Mouse (Mus musculus): ENCODE measurements at regions not wholly inside any gene's neighbourhood (a gene's known extent, or its start where the extent isn't known, plus 50 kb on each side); places are given as distances from the start of the nearest gene placed in this dataset.

- DNase-seq, result no peak
These were observed 450.3 kb upstream of the Adamts9 start for GRCm38 (mm10) chr6:93393551-93393950.

DNA sequence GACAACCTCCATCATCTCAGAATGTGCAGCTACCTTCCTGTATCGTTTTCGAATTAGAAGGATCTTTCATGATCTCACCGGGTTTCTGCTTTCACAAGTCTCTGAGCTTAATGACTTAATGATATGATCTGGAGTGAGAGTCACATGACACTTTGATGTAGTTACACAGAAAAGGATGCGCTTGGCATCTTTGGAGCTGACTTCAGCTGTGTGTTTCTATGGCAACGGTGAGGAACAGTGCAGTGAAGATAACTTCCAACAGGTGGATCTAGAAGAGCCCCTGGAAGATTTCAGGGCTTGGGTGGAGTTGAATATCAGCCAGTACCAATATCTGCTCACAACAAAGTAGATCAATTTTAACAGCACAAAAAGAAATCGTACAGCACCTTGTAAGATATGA, 449.1 kb upstream of the Adamts9 start:
- no peak for DNase-seq

DNA sequence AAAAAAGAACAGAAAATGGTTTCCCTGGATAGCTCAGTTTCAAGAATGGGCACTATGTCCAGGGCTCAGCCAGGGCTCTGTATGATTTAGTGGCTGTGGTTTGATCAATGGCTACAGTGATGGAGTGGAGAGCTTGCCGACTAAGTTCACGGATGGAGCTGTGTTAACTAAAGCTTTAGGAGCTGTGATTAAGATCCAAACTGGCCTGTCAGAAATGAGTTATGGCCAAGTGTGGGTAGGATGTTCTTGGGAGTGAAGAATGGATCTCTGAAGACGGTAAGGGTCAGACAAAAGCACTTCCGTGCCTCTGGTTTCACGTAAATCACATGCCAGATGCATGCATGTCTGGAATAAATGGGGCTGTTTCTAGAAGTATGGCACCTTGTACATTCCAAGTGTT, 447.9 kb upstream of the Adamts9 start:
- DNase-seq, result no peak

DNA sequence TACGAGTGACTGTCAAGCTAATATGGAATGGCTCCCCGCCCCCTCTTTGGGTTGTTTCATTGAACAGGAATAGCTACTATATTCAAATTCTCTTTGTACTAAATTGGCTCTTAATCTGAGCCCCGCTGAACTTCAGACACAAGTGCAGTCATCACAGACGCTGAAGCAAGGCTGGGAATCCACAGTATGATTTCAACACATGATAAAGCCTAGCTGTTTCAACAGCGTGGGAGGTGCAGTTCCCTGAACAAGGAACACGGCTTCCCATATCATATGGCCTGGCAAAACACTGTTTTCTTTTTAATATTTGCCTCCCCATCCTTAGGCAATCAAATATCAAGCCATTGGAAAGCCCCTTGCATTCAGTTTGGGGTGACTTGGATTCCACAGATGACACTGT, 428.0 kb upstream of the Adamts9 start:
- no peak for DNase-seq

GRCm38 (mm10) chr6:93363846-93364245, 420.6 kb upstream of the Adamts9 start:
- no peak for DNase-seq

- no peak for DNase-seq
These were observed 410.2 kb upstream of the Adamts9 start for GRCm38 (mm10) chr6:93353353-93354125.

DNA sequence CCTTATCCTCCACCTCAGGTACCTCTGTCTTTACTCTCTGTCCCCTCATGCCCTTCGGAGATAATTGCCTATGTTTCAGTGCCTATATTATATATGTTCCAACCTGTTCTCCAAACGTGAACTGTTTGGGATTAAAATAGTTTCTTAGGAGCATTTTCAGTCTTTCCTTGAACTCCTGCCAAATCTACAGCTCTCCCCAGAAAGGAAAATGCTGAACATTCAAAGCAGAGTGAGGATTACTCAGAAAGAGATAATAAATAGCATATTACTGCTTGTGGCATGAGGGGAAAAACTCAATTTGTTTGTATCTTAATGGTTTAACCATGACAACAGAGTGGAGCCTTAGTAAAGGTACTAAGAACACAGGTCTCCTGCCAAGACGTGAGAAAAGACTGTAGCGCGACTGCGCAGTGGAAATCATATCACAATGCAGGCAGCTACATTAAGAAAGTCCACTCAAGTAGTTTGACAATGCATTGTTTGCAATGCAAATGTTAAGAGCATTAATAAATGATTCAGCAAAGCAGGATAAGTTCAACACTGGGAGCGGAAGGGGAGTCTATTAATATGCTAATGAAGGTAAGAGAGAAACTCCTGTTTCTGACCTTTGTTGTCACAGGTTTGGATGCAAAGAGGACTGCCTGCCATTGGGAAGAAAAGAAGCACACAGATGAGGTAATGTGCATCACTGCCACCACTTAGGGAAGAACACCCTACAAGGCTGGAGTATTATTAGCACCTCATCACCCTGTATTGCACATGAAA, 406.8 kb upstream of the Adamts9 start:
- DNase-seq, result no peak

- DNase-seq, result no peak
These were observed 404.8 kb upstream of the Adamts9 start for GRCm38 (mm10) chr6:93348141-93348540.

DNA sequence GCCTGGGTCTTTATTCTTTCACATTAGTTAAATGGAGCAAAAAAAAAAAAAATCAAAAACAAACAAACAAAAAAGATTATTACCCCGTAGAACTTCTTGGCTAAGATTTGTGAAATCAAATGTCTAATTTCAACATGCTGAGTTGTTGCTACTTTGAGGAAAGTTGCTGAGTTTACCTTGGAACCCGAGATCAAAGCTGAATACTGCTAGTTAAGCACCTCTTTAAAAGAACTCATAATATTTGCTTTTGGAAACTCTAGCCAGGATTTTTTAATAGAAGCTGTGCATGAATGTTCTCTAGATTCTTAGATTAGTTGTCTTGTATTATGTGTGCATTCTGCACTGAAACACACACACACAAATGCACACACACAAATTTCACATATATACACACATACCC, 385.4 kb upstream of the Adamts9 start:
- no peak for DNase-seq

GRCm38 (mm10) chr6:93327930-93328329, 384.6 kb upstream of the Adamts9 start:
- DNase-seq, result no peak

DNA sequence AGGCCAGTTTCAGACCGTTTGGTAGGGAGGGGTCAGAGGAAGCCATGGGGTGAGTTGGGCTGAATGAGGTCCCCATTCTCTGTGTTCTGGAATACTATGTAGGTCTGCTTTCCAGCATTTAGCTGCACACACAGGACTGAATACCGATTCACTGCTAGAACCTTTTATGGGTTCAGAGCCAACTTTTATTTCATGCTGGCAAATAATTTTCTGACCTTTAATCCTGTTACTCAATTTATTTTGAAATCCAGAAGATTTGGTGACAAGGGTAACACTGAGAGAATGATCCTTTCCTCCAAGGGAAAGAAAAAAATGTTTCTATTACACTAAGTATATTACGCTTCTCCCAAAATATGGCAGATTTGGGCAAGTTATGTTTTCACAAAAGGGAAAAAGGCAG, 380.6 kb upstream of the Adamts9 start:
- no peak for DNase-seq

- peak; percentile 3 for DNase-seq
These were observed 371.3 kb upstream of the Adamts9 start for GRCm38 (mm10) chr6:93314625-93315024.

GRCm38 (mm10) chr6:93305176-93305575, 361.9 kb upstream of the Adamts9 start:
- DNase-seq, result no peak

- no peak for DNase-seq
These were observed 354.7 kb upstream of the Adamts9 start for GRCm38 (mm10) chr6:93297975-93298374.

- no peak for DNase-seq
These were observed 348.4 kb upstream of the Adamts9 start for GRCm38 (mm10) chr6:93291711-93292110.

DNA sequence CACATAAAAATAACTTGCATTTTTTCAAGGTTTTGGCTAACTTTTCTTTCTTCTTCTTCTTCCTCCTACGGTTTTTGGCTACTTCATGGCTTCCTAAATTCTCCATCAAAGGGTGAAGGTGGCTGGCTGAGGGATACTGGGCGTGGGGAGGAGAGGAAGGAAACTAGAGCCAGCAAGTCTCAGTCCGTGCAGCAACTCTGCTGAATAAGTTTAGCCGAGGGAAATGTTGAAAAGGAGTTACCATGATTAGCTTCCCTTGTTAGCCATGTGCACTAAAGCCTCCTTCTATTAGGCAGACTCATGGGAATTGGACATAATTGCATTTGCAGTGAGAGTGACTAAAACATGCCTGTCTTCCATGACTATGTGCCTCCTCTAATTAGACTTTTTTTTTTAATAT, 345.1 kb upstream of the Adamts9 start:
- DNase-seq, result no peak

DNA sequence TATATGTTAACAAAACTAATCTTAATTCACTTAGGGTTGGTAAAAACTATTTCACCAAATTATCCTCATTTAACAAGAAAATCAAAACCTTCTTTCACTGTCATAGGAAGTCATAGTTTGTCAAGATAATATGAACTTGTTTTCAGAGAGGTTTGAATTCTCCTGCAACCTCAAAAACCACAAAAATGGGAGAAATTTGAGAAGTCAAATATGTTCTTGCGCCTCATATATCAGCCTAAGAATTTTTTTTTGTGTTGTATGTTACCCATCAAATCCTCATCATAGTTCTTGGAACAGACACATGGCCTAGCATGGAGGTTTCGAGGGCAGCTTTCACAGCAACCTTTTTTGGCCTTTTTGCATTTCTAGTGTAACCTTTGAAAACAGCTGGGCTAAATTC, 342.5 kb upstream of the Adamts9 start:
- no peak for DNase-seq

DNA sequence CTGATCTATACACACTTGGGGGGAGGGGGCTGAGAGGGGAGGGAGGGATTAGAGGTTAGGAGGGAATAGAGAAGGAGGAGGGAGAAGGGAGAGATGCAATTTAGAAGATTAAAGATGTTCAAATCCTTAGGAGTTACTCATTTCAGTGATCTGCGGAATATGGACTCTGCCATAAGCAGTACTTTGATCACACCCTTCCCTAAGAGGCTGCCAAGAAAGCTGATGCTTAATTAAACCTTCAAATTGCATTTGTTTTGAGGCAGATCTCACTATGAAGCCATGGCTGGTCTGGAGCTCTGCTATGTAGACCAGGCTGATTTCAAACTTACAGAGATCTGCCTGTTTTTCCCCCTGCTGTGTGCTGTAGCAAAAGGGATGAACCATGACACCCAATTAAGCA, 338.2 kb upstream of the Adamts9 start:
- DNase-seq, result no peak

- no peak for DNase-seq
These were observed 330.7 kb upstream of the Adamts9 start for GRCm38 (mm10) chr6:93273917-93274513.

GRCm38 (mm10) chr6:93272206-93272605, 328.9 kb upstream of the Adamts9 start:
- DNase-seq, result no peak

DNA sequence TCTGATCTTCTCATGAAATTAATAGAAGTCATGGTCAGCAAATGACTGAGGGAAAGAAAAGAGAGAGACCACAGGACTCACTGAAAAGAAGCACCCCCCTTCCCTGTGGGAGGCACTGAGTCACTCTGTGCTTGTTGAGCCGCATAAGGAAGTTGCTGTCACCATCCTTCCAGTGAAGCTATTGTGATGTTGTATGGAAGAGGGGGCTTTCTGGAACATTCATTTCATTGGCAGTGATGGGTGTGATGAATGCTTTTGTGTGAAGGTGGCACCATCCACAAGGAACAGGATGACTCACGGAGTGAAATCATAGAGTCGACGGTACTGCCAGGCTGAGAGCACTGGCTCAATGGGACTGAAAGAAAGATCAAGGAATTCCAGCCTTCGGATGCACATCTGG, 323.5 kb upstream of the Adamts9 start:
- no peak for DNase-seq

DNA sequence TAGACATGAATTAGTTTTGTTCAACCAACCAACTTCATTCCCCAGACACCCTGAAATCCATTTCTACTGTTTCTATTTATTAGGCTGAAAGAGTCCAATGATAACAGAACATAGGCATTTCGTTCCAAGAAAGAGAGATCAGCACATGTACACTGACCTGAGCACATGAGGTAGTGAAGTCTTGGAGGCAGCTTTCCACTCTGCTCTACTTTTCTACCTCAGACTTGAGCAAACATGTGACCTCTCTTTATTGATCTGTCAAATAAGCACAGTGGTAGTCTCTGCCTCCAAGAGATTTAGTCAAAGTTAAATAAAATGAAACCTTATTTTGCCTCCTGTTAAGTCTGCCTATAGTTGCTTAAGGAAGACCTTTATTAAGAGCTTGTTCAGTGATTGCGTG, 321.9 kb upstream of the Adamts9 start:
- DNase-seq, result no peak

- DNase-seq, result no peak
These were observed 317.5 kb upstream of the Adamts9 start for GRCm38 (mm10) chr6:93260827-93261226.
